Mouse (Mus musculus) granulocyte monocyte progenitor cell, adult 5-6 weeks (primary cell): ENCODE data around the gene Cds2. TPM values are rescaled to one million over a fixed set of nuclear protein-coding genes. Genes with fewer than 3 reads are reported as not detected.
"Not testable (repeated sequence)": the region's sequence is repeated elsewhere in the genome, so short reads cannot be mapped to it uniquely, and the experiment has no call there.

ENCODE experiments used
- ATAC-seq: replicated peaks from 2 replicates; pipeline ENCODE4 v1.8.0; 2016; ENCODE audit warnings: mild to moderate bottlenecking, moderate TSS enrichment, inconsistent platforms; ENCODE audit not compliant: poor library complexity, severe bottlenecking
- total RNA-seq, 2 experiments: library from RNA; stranded (forward) in 1 of 2; stranded (reverse) in 1 of 2; fragments of 200-712, 200-1000 nt in 1 of 2; fragments of >200 nt in 1 of 2; fragmentation: Nextera tagmentation in 1 of 2; gene quantifications; 2 replicates each; pipeline ENCODE4 v1.2.3; 2014 to 2017

The Cds2 gene
- total RNA-seq (2014; fragmentation: Nextera tagmentation) (8.7 and 22.5 TPM in 2 replicates), total RNA-seq (2017) (7.0 and 9.7 TPM in 2 replicates)

DNA sequence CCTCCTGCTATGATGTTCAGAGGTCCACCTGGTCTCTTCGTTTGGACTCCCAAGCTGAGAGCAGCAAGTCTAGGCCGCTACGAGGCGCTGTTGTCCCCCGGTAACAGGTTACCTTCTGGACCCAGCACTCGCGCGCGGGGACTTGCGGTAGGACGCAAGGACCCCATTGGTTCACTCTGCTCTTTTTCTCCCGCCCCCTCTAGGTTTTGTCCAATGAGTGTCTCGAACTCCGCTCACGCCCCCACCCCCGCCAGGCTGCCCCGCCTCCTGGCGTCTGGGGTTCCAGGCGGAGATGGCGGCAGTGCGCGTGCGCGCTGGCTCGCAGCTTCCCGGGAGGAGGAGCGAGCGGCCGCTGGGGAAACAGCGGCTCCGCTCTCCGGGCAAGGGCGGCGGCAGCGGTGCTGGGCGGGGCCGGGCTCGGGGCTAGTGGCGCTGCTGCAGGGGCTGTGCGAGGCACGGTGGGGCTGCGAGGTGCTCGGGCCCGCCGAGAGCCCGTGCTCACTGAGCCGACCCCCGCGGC, at the start of gene Cds2:
Gene Cds2 (plus strand): TSS at position 270 of the 520 bp plus-strand sequence.
- ATAC-seq: peak; percentile 81

DNA sequence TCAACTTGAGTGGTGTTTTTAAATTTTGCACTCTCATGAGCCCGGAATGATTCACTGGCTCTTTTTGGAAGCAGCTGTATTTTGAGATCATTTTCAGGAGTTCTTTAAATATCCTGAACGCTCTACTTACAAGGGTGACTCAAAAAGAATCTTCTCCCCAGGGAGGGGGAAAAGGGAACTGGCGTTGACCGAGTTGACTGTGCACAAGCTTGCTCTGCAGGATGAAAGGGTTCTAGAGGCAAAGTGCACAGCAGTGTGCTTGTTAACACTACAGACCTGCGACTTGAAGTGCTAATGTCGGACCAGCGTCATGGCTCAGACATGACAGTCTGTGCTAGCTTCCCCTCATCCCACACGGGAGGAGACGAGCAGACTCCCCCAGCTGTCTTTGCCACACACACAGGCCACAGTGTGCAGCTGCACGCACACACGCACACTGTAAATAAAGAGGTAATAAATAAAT, 41.3 kb upstream of the Cds2 start:
- ATAC-seq: no peak

DNA sequence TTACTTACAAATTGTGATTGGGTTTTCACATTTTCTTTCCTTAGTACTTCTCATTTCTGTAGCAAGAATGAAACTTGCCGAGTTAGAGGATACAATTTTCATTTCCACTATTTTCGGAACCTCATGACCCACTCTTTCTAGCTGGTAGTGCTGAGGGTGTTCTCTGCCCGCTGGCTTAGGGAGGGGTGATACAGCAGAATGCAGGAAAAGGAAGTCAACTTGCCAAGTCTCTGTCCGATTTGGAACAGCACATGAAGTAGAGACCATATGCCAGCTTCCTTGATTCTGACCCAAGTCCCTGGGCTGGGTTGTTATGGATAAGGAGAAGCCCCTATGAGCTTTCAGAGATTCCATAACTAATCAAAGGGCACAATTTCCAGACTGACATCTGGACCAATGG, 38.6 kb upstream of the Cds2 start:
- ATAC-seq: peak; percentile 84

DNA sequence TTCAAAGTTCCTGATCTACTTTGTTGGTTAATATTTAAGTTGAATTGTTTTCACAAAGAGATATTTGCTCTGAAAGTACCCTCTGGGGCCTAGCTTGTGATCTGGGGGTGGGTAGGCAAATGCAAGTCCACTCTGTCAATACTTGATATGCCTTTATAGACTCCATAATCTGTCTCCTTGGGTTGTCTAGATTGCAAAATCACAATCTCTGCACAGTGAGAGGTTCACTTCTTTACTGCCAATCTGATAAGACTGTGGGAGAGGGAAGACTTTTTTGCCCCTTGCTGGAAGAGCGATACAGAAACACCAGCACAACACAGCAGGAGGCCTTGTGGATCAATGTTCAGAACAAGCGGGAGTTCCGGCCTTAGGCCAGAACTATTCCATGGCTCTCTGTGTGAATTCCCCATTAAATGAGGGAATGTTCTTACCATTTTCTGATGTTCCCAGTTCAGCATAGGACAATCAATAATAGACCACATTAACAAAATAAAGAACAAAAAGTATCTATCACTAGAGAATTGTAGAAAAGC, 30.5 kb upstream of the Cds2 start:
- no peak for ATAC-seq

DNA sequence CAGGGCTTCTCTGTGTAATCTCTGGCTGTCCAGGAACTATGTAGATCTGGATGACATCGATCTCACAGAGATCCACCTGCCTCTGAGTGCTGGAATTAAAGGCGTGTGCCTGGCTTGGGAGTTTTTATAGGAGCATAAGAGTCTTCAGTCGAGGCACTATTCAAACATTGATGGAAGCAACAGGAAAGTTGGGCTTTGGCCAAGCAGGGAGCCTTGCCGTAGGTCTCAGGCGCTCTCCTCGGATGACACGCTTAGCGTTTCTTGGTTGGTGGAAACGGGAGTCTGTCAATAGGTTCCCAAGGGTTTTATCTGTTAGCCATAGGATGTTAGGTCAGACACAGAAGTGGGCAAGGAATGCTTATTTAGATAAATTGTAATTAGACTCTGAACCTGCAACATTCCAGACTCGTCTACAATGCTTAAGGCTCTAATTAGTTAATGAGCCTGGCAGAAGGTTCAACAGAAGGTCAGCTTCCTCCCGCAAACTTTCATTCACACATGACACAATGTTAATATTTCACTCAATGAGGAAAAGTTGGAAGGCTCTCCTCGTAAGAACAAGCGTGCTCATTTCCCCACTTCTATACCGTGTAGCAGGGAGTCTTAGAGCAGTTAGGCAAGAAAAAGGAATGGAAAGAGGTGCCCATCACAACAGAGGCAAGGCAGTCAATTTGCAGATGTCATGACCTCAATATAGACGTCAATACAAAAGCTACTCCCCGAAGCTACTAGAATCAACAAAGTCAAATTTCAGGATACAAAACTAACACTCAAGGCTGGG, 28.8 kb upstream of the Cds2 start:
- no peak for ATAC-seq

DNA sequence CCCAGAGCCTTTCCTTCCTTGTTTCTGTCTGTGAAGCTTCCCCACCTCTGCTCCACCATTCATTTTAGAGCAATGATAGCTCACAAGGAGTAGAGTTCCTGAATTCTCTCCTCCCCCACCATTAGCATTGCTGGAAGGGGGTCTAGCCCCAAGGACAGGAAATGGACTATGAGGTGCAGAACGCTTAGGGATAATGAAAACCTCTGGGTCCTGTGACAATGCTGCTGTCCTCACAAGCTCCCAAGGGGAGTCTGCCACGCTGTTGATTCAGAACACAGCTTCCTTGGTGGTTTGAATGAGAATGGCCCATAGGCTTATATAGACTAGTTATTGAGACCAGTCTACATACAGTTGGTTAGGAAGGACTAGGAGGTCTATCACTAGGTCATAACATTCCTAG, 27.7 kb upstream of the Cds2 start:
- 0 out of 2 replicates have a peak, but pooled peaks have one; percentile 7 for ATAC-seq

DNA sequence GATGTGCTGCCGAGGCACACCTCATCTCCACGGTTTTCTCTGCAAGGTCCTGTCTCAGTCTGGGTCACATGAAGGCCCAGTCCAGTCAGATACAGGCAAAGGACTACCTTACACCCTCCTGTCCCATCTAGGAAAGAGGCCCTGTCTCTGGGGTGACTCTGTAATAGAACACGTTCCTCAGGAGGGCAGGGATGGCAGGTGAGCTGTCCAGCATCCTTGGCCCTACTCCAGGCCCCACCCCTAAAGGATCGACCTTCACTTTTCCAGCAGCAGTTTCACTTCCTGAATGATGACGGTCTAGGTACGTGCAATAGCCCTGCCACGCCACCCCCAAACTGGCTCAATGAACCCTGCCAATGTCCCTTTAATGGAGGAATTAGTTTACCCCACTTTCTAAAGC, 27.0 kb upstream of the Cds2 start:
- ATAC-seq: peak; percentile 65

DNA sequence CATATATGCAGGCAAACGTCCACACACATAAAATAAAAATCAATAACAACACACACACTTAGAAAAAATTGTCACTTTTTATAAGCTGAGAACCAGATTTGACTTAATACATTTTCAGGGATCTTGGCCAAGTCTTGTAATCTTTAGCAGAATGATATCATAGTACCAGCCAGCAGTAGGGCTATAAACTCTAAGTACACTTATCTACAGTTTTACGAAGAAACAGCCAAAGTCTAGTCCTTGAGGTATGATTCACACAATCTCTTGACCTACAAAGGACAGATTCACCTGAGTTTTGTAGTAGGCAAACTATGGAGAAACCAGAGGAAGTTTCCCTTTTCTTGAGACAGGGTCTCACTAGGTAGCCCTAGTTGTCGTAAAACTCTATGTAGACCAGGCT, 23.5 kb upstream of the Cds2 start:
- not testable (repeated sequence) for ATAC-seq

DNA sequence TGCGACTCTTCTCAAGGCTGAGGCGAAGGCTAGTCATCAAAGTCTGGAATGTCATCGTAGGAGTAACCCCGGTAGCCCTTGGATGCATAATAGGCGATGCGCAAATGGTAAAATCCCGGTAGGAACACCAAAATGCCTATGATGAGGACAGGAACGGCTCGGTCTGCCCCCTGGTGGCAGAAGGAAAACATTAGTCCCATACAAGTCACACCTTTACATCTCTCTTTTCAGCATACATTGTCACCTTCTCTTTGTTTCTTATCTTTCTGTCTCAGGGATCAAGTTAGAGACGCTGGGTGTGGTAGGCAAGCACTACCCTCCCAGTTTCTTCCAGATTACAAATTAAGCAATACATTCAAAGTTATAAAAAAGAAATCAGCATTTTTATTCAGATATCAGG, 22.5 kb upstream of the Cds2 start:
- not testable (repeated sequence) for ATAC-seq

DNA sequence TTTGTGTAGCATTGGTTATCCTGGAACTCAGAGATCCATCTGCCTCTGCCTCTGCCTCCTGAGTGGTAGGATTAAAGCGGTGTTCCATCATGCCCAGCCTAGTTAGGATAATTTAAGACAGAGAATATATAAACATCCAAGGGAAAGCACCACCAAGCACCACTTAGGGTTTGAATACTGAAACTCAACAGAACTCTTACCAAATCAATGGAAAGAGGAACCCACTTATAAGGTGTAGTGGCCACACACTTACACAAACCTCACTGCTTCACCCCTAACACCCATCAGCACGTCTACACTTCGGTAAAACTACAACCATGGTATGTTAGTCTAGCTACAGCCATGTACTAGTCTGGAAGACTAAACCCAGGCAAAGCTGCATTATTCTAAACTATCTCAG, 19.6 kb upstream of the Cds2 start:
- ATAC-seq: peak; percentile 51

DNA sequence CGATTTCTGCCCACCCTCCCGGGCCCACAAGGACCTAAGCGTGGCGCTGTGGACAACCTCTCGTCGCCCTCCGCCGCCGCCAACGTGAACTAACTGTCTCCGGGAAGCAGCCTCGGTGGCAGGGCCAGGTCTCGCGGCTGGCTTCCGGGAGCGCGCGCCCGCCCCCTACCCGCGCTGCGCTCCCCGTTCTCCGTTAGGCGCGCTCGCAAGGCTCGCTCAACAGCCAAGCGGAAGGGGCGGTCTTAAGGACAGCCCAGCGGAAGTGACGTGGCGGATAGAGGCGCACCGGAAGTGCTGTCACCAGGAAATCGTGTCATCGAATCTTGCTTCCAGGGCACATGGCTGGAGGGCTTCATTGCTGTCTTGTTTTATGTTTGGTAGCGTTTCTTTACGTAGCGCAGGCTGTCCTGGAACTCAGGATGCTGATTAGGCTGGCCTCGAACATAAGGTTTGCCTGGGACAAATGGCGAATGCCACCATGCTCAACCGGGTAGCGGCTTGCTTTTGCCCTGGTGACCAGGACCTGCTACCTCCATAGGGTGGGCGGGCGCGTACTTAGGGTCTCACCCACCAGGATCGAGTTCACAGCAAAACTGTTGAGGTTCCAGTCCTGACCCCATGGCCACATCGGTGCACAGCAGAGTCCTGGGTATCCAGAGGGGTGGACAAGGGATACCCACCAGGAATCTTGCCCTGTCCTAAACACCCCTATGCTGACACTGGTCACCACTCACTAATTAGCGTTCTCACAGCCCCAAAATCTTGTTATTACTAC, 15.2 kb upstream of the Cds2 start, which contains the start of gene Tmem230:
Gene Tmem230 (minus strand): TSS at position 269 of the 775 bp plus-strand sequence.
- peak; percentile 82 for ATAC-seq

DNA sequence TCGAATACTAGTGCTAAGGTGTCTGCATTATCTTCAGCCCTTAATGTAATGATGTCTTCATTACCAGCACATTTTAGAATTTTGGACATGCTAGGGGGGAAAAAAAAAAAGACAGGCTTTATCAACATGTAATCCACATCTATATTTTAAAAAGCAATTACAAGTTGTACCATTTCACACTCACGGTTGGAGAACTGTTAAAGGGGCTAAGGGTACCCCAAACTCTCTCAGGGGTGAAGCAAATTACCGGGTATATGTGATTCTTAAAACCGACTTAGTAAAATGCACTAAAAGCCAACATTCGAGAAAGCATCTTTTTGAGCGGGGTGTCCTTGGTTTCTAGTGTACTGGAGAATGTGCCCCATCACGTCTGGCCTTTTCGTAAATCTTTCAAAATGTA, 11.0 kb upstream of the Cds2 start:
- no peak for ATAC-seq

DNA sequence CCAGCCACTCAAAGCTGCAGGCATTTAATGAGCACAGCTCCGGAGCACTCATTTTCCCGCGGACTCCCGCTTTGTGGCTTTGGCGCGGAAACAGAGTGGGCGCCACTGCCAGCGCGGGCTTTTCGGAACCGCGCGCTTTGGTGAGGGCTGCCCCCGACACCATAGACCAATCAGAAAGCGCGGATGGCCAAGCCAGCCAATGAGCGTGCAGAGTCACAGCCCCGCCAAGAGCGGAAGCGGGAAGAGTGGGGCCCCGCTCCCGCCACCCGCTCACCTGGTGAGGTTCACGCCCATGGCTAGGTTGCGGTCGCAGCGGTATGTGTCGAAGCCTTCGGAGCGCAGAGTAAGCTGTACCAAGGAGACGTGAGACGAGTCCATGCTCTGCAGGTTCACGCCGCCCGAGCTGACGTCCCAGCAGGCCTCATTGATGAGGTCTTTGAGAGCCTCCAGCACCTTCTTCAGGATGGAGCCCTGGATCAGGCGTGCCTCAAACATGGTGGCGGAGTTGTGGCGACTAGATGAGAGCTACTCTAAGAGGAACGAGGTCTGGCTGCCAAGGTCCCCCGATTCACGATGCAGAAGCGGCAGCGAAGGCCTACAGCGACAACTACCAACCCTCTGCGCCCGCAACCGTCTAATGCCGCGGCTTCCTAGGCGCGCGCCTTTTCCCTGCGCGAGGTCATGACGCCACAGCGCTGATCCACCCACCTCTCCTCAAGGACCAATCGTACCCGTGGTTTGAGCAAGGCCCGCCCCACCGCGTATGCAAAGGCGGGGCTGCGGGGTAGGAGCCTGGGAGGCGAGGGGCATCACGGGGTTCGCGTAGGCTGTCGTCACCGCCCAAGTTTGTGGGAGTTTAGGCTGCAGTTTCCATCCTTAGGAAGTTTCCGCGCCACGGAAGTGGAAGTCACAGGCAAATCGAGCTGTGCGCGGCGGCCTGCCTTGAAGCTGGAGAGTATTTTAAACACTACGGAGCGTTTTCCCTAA, 10.1 kb upstream of the Cds2 start, which contains the start of gene Pcna:
Gene Pcna (minus strand): TSS at position 773 of the 987 bp plus-strand sequence.
- ATAC-seq: peak; percentile 89

DNA sequence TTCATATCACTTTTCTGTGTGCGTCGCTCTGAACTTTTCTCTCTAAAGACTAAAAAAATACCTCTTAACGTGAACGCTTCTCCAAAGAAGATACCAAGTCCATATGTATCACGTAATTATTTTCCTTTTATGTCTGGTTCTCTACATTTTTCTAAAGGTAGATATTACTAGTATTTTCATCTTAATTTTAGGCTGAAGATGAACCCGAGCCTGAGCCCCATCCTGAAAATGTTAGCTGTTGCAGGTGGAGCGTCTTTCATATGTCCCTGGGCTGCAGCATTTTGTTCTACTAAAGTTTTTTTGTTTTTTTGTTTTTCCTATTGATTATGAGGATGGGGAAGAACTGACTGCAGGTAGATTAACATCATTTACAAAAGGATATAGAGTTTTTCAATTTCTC, 9.3 kb upstream of the Cds2 start:
- ATAC-seq: no peak

DNA sequence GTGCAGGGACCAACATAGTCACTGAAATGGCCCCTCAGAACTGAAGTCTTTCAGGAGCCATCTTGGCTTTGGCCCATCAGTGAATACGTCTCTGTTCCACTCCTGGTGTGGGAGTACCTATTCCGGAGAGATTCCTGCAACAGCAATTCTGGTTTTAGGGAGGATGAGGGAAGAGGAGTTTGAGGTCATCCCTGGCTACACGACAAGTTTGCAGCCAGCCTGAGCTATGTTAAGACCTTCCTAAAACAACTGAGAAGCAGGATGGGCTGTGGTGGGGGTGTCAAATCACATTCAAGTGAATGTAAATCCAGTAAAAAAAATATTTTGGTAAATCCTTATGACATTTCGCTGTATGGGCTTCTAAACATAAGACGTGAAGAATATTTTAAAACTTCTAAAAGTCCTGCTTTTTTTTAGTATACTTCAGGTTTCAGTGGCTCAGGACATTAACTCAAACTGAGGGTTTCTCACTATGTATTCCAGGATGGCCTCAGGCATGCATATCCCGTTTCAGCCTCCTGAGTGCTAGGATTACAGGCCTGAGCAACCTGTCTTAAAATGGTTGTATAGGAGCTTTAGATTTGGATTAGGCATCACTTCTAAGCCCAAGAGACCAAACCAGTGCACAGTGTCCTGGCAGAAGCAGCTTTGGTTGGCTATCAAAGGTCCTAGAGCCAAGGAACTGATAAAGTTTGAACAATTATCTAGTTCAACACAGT, 5.4 kb upstream of the Cds2 start:
- no peak for ATAC-seq

DNA sequence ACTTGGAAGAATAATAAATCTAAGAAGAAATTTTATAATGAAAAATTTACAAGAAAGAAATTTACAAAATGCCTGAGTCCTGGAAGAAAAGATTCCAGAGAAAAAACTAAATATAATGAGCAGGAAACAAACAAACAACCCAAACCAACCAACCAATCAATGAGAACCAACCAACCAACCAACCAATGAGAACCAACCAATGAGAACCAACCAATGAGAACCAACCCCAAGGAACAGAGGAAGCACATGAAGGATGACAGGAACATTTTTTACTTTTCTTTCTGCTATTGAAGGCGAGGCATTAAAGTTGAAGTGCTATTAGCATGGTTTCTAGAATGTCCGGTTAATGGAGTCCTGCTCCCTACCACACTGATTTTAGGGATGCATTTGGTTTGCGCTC, 2.3 kb upstream of the Cds2 start:
- no peak for ATAC-seq

DNA sequence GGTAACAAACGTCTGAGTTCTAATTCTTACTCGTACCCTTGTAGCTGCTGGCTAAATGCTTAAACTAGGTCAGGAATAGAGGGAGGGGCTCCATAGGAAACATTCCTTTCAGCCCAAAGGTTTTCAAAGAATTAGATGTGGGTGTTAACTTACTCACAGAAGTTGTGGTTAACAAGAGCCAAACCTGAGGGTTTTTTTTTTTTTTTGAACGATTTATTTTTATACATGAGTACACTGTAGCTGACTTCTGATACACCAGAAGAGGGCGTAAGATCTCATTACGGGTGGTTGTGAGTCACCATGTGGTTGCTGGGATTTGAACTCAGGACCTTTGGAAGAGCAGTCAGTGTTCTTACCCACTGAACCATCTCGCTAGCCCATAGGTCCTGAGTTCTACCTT, 773 bp upstream of the Cds2 start:
- no peak for ATAC-seq

DNA sequence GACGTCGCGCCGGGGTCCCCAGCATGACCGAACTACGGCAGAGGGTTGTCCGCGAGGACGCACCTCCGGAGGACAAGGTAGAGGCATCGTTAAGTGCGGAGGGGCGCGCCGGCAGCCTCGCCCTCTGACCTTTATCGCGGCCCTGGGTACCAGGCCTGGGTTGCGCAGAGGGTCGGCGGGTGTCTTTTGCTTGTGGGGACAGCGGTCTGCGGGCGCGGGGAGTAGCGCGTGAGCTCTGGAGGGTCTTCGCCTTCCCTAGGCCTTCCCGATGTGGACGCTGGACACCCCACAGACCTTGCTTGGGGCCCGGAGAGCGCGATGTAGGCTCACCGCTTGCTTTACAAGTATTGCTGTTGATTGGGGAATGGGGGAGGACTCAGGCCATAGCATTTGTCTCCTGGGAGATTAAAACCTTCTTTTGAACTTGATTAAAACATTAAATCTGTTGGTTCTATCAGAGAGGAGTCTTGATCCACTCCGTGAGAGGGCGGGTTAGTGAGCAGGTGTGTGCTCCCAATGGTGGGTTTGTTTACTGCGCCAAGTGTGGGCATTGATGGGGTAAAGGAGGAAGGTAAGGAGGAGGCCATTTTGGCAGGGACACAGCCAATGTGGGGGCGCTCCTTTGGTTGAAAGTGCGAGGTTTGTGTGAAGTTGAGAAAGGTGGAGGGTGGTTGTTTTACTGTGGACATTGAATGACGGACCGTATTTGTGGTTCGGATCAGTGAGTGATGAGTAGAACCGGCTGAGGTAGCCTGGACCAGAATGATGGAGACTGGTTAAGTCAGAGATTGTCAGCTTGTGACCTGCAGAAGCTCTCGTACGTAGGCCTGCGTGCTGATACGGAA, 695 bp downstream of the Cds2 start:
- no peak for ATAC-seq
